Mouse (Mus musculus) megakaryocyte, embryonic 14.5 days (primary cell): ENCODE results near the gene Dek.

Experiments
- FLI1 ChIP-seq: IDR thresholded peaks from 2 replicates; pipeline ENCODE4 v1.6.1; 2012; ENCODE audit warnings: low read length, inconsistent platforms, mixed read lengths
- GATA1 ChIP-seq: IDR thresholded peaks from 3 replicates; pipeline ENCODE4 v1.6.1; 2012; ENCODE audit warnings: mixed read lengths, low read length, inconsistent platforms, borderline replicate concordance

- TF ChIP-seq GATA1 (no peak), FLI1 (no peak)
These were observed 68.1 kb downstream of the Dek start for GRCm38 (mm10) chr13:47037946-47038345.
